Mouse (Mus musculus) small intestine, adult 2 months (tissue): ENCODE data around the gene Erap1. TPM values are rescaled to one million over a fixed set of nuclear protein-coding genes. Genes with fewer than 3 reads are reported as not detected.
A peak's percentile ranks its signal among the peaks of the same experiment; 100 is the strongest.
"Not testable (repeated sequence)": the region's sequence is repeated elsewhere in the genome, so short reads cannot be mapped to it uniquely, and the experiment has no call there.

Experiments
- H3K27ac ChIP-seq: fragments of 200-500 bp; 2 replicates; pipeline ENCODE4 v1.5.1; 2012; ENCODE audit warnings: low read depth, low read length, control low read depth, inconsistent platforms; ENCODE audit not compliant: insufficient read depth
- H3K27me3 ChIP-seq: fragments of 200-500 bp; 2 replicates; pipeline ENCODE4 v1.6.1; 2012; ENCODE audit warnings: mild to moderate bottlenecking, moderate library complexity, low read length, inconsistent platforms; ENCODE audit not compliant: control insufficient read depth, insufficient read depth
- H3K36me3 ChIP-seq: fragments of 200-500 bp; 2 replicates; pipeline ENCODE4 v1.6.1; 2012; ENCODE audit warnings: mild to moderate bottlenecking, low read length, control low read depth, inconsistent platforms; ENCODE audit not compliant: control insufficient read depth, insufficient read depth
- H3K4me1 ChIP-seq: fragments of 200-500 bp; 2 replicates; pipeline ENCODE4 v1.6.1; 2012; ENCODE audit warnings: low read length, inconsistent platforms, mixed read lengths; ENCODE audit not compliant: control insufficient read depth, insufficient read depth, insufficient read length
- H3K4me3 ChIP-seq: fragments of 200-500 bp; 2 replicates; pipeline ENCODE4 v1.5.1; 2012; ENCODE audit warnings: low read depth, mild to moderate bottlenecking, control low read depth, inconsistent platforms, low read length, moderate library complexity
- CTCF ChIP-seq: fragments of 200-500 bp; IDR thresholded peaks from 2 replicates; pipeline ENCODE4 v1.5.1; 2012; ENCODE audit warnings: low read depth, mild to moderate bottlenecking, control low read depth, inconsistent platforms, low read length, moderate library complexity, mixed read lengths; ENCODE audit not compliant: insufficient replicate concordance, insufficient read length; ENCODE audit errors: extremely low read depth
- POLR2A ChIP-seq: fragments of 200-500 bp; IDR thresholded peaks from 2 replicates; pipeline ENCODE4 v1.6.1; 2012; ENCODE audit warnings: low read depth, mild to moderate bottlenecking, control low read depth, inconsistent platforms, low read length, moderate library complexity
- WGBS: fragments of 180-500 bp; shearing (Covaris S2); methylation state at CpG from one replicate; pipeline ENCODE4 v1.1.7; 2018; 5-methylcytosine and 5-hydroxymethylcytosine counted together
- polyA plus RNA-seq: library from polyadenylated mRNA; depleted of rRNA; stranded (reverse); fragments of >200 nt; gene quantifications from 2 replicates; pipeline ENCODE4 v1.2.3, GENCODE M21; 2012

The Erap1 gene
- polyA plus RNA-seq, 1 experiment = 16.2 TPM

DNA sequence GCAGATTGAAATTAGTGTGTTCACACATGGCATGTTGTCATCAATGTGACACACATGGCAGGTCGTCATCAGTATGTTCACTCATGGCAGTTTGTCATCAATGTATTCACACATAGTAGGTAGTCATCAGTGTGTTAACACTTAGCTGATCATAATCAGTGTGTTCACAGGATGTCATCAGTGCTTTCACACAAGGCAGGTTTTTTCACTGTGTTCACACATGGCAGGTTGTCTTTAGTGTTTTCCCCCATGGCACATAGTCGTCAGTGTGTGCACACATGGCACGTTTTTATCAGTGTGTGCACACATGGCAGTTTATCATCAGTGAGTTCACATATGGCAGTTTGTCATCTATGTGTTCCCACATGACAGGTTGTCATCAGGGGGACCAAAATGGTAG lies 6.5 kb upstream of the Erap1 start:
- Histone ChIP-seq H3K27me3 (no peaks in the 10 kb centered on the region), H3K4me1 (no peaks in the 10 kb centered on the region), H3K36me3 (no peaks in the 10 kb centered on the region), H3K4me3 (no peak overlapping the region), H3K27ac (no peak overlapping the region)
- TF ChIP-seq CTCF (no peak), POLR2A (no peak)
- WGBS = 80% methylated on average over 3 of the region's 3 CpGs

DNA sequence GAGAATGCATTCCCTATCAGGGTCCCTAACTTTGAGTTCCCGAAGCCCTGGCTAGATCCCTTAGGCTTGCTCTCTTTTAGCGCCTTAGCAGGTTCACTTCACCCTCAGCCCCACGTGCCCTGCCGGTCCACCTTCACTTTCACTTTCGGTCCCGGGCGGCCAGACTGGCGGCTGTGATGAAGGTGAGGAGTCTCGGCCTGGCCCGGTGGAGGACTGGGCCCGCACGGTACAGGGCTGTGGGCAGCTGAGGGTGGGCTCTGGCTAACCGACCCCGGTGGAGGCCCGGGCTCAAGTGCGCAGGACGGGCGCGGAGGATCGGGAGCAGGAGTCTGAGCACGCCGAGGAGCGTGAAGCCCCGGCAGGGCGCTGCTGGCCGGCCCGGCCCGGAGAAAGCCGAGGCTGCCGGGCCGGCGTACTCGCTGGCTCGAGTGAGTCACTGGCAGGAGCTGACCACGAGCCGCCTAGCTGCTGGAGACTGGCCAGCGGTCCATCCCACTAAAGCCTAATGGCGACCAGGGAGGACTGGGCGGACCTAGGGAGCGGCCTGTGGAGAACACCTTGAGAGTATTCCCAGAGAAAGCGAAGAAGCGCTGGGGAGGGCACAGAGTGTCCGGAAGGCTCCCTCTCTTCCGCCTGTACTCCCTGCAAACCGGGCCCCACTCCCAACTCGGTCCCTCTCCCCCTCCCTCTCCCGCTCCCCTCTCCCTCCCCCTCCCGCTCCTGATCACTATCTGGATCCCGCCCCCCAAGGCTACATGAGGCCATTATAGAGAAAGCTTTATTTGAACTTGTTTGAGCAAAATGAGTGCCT lies 549 bp downstream of the Erap1 start:
- under 1% methylated on average over 47 of the region's 49 CpGs for WGBS
- H3K27ac ChIP-seq = peak overlapping the region; percentile 95
- H3K36me3 ChIP-seq = no peaks in the 10 kb centered on the region; the same call in 1 of the 2 replicates
- peak overlapping the region; percentile 84 for H3K4me3 ChIP-seq
- TF ChIP-seq CTCF (no peak), POLR2A (peak; percentile 61; the same call in 1 of the 2 replicates)
- no peaks in the 10 kb centered on the region for H3K4me1 ChIP-seq
- no peaks in the 10 kb centered on the region for H3K27me3 ChIP-seq

DNA sequence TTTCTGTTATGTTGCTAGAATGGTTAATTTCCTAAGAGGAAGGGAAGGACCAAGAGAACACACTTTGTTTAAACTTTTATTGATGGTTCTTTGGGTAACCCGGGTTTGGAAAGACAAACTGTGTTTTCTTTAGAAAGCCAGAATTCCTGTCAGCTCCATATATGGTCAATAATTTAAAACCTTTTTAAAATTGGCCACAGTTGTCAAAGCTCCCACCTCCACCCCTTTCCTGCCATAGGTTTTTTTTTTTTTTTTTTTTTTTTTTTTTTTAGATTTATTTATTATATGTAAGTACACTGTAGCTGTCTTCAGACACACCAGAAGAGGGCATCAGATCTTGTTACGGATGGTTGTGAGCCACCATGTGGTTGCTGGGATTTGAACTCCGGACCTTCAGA lies 1.2 kb downstream of the Erap1 start:
- H3K4me1 ChIP-seq, H3K27ac ChIP-seq, H3K27me3 ChIP-seq, H3K36me3 ChIP-seq: not testable (repeated sequence)
- peak overlapping the region; percentile 84 for H3K4me3 ChIP-seq
- 45% methylated on average over 3 of the region's 3 CpGs for WGBS

DNA sequence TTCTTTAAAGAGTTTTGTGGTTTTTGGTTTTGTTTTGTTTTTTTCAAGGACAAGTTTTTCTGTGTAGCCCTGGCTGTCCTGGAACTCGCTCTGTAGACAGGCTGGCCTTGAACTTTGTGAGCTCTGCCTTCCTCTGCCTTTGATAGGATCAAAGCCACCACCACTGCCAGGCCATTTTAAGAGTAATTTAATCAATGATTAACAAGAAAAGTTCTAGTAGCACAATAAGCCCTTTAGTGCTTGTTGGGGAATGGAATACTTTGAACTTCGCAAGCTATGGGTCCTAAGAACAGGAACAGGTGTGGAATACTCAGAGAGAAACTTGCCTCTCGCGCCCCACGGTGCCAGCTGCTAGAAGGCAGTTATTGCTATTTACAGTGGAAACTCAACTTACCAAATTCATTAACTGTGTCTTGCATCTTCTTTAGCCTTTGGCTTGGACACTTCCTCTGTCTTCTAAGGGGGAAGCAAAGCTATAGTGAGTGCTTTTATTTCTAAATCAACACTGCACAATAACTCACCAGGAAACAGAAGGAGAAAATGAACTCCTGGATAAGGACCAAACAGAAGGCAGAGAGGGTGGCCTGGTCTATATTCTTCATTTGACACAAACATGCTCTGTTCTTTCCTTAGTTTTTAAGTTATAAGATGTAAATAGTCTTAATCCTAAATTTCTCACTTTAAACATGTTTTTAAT lies 56.3 kb downstream of the Erap1 start:
- TF ChIP-seq CTCF (no peak), POLR2A (no peak)
- H3K36me3 ChIP-seq = peaks cover 36% of the 10 kb centered on the region
- WGBS = 29% methylated on average over 5 of the region's 5 CpGs
- no peak overlapping the region for H3K4me3 ChIP-seq
- H3K4me1 ChIP-seq = 0 out of 2 replicates have a peak, but pooled peaks cover 1% of the 10 kb centered on the region
- no peaks in the 10 kb centered on the region for H3K27me3 ChIP-seq
- peak overlapping the region; percentile 82 for H3K27ac ChIP-seq

DNA sequence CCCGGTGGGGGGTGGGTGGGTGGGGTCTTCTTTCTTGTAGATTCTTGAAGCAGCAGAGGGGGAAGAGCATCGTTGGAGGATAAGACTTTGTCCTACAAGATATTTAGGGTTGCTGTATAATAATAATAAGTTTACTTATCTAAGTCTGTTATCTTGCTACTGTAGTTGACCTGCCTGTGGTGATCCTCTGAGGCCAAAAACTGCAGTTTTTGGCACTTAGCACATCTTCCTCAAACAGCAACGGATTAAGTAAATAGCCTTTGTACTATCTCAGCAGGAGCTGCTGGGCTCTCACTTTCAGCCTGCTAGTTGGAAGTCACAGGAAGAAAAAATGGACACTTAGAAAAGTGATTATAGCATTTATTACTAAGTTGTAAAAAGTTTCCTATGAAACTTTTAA lies 56.9 kb downstream of the Erap1 start:
- 30% methylated on average over 3 of the region's 3 CpGs for WGBS
- Histone ChIP-seq H3K4me1 (0 out of 2 replicates have a peak, but pooled peaks cover 1% of the 10 kb centered on the region), H3K27me3 (no peaks in the 10 kb centered on the region), H3K36me3 (peaks cover 34% of the 10 kb centered on the region), H3K27ac (no peak overlapping the region), H3K4me3 (no peak overlapping the region)
- TF ChIP-seq CTCF (no peak), POLR2A (no peak)

DNA sequence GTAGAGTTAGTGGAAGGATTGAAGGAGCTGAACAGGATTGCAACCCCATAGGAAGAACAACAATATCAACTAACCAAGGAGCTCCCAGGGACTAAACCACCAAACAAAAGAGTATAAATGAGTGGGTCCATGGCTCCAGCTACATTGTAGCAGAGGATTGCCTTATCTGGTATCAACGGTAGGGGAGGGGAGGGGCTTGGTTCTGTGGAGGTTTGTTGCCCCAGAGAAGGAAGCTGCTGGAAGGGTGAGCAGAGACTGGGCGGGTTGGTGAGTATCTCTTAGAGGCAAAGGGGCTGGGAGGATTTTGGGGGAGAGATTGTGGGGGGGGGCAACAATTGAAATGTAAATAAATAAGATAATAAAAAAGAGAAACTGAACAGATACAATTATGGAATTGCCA lies 79.6 kb downstream of the Erap1 start:
- TF ChIP-seq CTCF = no peak
- no peak for TF ChIP-seq POLR2A
- no peaks in the 10 kb centered on the region for H3K27me3 ChIP-seq
- no peak overlapping the region for H3K4me3 ChIP-seq
- H3K4me1 ChIP-seq = no peaks in the 10 kb centered on the region
- H3K36me3 ChIP-seq = peaks cover 41% of the 10 kb centered on the region
- 73% methylated on average over 2 of the region's 2 CpGs for WGBS
- H3K27ac ChIP-seq = no peak overlapping the region

DNA sequence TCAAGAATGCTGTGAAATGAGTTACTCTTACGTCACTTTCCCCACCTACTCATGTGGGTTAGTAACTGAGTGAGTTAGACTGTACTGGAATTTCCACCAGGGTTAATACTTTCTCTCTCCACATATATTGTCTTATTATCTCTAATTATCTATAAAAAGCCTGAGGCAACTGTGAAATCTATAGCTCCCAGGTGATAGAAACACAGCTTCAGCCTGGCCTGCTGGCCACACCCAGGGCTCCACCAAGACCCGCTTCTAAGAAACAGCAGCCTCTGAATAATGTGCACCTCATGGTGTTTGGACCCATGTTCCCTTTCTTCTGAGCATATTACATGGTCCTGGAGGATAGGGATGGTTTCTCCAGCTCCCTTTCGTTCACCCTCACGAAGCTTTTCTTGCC lies 94.4 kb downstream of the Erap1 start:
- Histone ChIP-seq H3K27me3 (no peaks in the 10 kb centered on the region), H3K4me1 (no peaks in the 10 kb centered on the region), H3K4me3 (no peak overlapping the region), H3K27ac (no peak overlapping the region), H3K36me3 (peaks cover 57% of the 10 kb centered on the region)
- no peak for TF ChIP-seq POLR2A
- TF ChIP-seq CTCF = no peak
- WGBS = 96% methylated on average over 4 of the region's 4 CpGs
